Mouse (Mus musculus) embryonic facial prominence, embryonic 11.5 days (tissue): ENCODE data around the gene Clic4. TPM values are rescaled to one million over a fixed set of nuclear protein-coding genes. Genes with fewer than 3 reads are reported as not detected.

Experiments used
- ATAC-seq: fragments of 200-750 bp; cut with Nextera tagmentation; replicated peaks from 2 replicates; pipeline ENCODE4 v1.8.0; 2017; ENCODE audit warnings: low read depth; ENCODE audit not compliant: insufficient number of reproducible peaks, low FRiP score, low TSS enrichment
- DNase-seq: peaks from one replicate; pipeline ENCODE4 v3.0.0-alpha.2; 2015; ENCODE audit warnings: low spot score
- H3K27ac ChIP-seq: fragments of 300-500 bp; sonication (generic); replicated peaks from 2 replicates; pipeline ENCODE4 v1.5.1; 2014; ENCODE audit warnings: mild to moderate bottlenecking, low read depth, low read length, control low read depth
- H3K27me3 ChIP-seq: fragments of 300-500 bp; sonication (generic); 2 replicates; pipeline ENCODE4 v1.6.1; 2014; ENCODE audit warnings: mild to moderate bottlenecking, low read length, moderate library complexity, mixed read lengths; ENCODE audit not compliant: control insufficient read depth, insufficient read depth
- H3K36me3 ChIP-seq: fragments of 300-500 bp; sonication (generic); replicated peaks from 2 replicates; pipeline ENCODE4 v1.6.1; 2014; ENCODE audit warnings: low read depth, mild to moderate bottlenecking, low read length, moderate library complexity, mixed read lengths; ENCODE audit not compliant: control insufficient read depth, insufficient read depth
- H3K4me1 ChIP-seq: fragments of 300-500 bp; sonication (generic); 2 replicates; pipeline ENCODE4 v1.6.1; 2014; ENCODE audit warnings: low read length, mixed read lengths; ENCODE audit not compliant: control insufficient read depth, insufficient read depth
- H3K4me2 ChIP-seq: fragments of 300-500 bp; sonication (generic); 2 replicates; pipeline ENCODE4 v1.6.1; 2014; ENCODE audit warnings: low read depth, mild to moderate bottlenecking, control low read depth, low read length, moderate library complexity
- H3K4me3 ChIP-seq: fragments of 300-500 bp; sonication (generic); 2 replicates; pipeline ENCODE4 v1.5.1; 2014; ENCODE audit warnings: low read depth, low read length, control low read depth
- H3K9ac ChIP-seq: fragments of 300-500 bp; sonication (generic); replicated peaks from 2 replicates; pipeline ENCODE4 v1.6.1; 2014; ENCODE audit warnings: mild to moderate bottlenecking, control low read depth, low read length
- H3K9me3 ChIP-seq: fragments of 300-500 bp; sonication (generic); replicated peaks from 2 replicates; pipeline ENCODE4 v1.6.1; 2016; ENCODE audit warnings: mild to moderate bottlenecking, low read length, inconsistent platforms, mixed read lengths; ENCODE audit not compliant: control insufficient read depth
- WGBS: fragments of 180-500 bp; shearing (Covaris S2); extraction: QIAGEN DNeasy Blood & Tissue Kit; methylation state at CpG from one replicate; pipeline ENCODE4 v1.1.7; 2014; 5-methylcytosine and 5-hydroxymethylcytosine counted together
- polyA plus RNA-seq: library from polyadenylated mRNA; unstranded; fragments of >200 nt; fragmentation: Nextera tagmentation; extraction: Ambion mirVana; gene quantifications from 2 replicates; pipeline ENCODE4 v1.2.1, GENCODE M21; 2014

Gene Clic4
- polyA plus RNA-seq, 1 experiment from 2014 or later = 156 TPM

DNA sequence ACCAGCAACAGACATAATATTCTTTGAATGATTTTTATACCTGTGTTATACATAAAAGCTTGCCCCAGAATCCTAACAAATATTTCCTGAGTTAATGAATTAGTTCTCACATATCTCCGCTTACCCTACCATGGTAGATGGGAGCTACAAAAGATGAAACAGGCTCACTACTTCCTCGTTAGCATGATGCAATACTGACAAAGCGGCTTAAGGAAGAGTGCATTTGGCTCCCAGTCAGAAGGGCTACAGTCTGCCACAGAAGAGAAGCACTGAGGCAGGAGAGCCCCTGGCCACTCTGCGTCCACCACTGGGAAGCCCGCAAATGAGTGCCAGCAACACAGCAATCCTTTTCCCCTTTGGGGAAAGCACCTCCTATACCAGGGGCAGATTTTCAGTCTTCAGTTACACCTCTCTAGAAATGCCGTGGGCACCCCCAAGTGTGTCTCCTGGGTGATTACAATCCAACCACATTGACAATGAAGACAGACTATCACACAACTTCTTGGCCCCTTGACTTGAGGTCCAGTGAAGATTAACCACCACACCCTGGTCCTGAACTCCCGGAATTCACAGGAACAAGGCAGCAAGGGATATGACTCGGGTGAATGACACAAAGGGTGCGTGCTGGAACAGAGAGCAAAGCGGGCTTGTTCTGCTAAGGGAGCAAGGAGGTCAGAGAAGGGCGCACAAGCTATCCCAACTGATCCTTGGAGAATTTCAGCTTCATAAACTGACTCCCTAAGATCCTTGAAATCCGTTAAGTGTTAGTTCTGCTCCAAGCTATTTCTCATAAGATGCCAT, 19.2 kb downstream of the Clic4 start:
- no peak overlapping the region for H3K9ac ChIP-seq
- no peaks in the 10 kb centered on the region for H3K36me3 ChIP-seq
- no peaks in the 10 kb centered on the region for H3K27me3 ChIP-seq
- no peak overlapping the region for H3K4me3 ChIP-seq
- ATAC-seq = no peak
- 88% methylated on average over 12 of the region's 12 CpGs for WGBS
- H3K27ac ChIP-seq = no peak overlapping the region
- no peak overlapping the region for H3K4me2 ChIP-seq
- no peak for DNase-seq
- H3K9me3 ChIP-seq = no peaks in the 10 kb centered on the region
- no peaks in the 10 kb centered on the region for H3K4me1 ChIP-seq

DNA sequence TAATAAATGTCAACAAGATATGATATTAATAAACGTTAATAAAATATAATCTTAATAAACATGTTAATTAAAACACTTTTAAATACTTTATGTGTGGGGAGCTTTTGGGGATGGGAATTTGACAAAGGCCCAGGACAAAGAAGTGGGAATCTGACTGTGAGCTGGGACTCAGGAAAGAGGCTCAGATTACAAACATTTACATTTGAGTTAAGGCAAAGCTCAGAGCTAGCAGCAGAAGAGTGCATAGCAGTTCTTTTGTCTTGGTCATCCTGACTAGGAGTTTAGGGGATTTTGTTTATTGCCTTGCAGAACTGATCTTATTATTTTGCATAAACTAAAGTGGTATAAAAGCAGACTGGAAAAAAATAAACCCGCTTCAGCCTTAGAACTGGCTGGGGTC, 20.8 kb downstream of the Clic4 start:
- Histone ChIP-seq H3K9me3 (no peaks in the 10 kb centered on the region), H3K4me2 (no peak overlapping the region), H3K4me3 (no peak overlapping the region), H3K9ac (no peak overlapping the region), H3K36me3 (no peaks in the 10 kb centered on the region), H3K27ac (no peak overlapping the region), H3K27me3 (no peaks in the 10 kb centered on the region), H3K4me1 (no peaks in the 10 kb centered on the region)
- no peak for DNase-seq
- WGBS = 28% methylated on average over 2 of the region's 2 CpGs
- ATAC-seq = no peak

DNA sequence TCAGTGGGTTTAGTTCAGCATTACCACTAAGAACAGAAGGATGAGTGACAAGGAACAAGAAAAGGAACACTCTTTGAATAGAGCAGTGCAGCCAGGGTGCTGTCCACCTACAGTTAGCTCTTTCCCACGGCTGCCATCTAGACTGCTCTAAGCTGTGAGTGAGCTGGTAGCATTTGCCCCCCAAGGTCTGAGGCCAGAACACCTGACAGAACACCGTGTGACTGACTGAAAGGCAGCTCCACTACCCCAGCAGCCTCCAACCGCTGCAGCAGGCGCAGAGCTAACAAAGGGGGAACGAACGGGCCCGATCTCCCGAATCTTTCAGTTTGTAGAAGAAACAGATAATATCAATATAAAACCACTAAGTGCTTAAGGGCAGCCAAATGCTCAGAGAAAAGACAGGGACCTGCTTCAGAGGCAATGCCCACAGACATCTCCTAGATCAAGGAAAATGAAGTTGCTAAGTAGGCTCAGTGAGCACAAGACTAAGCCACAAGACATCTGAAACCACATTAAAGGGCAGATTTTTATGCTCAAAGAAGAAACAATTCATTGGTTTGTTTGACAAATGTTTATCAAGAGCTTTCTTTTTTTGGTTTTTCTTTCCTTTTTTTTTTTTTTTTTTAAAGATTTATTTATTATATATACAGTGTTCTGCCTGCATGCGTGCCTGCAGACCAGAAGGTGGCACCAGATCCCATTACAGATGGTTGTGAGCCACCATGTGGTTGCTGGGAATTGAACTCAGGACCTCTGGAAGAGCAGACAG, 24.2 kb downstream of the Clic4 start:
- Histone ChIP-seq H3K27ac (no peak overlapping the region), H3K9me3 (no peaks in the 10 kb centered on the region), H3K36me3 (no peaks in the 10 kb centered on the region), H3K27me3 (no peaks in the 10 kb centered on the region), H3K4me2 (no peak overlapping the region), H3K4me3 (no peak overlapping the region), H3K9ac (no peak overlapping the region), H3K4me1 (no peaks in the 10 kb centered on the region)
- WGBS = 72% methylated on average over 9 of the region's 9 CpGs
- DNase-seq (no peak), ATAC-seq (no peak)

DNA sequence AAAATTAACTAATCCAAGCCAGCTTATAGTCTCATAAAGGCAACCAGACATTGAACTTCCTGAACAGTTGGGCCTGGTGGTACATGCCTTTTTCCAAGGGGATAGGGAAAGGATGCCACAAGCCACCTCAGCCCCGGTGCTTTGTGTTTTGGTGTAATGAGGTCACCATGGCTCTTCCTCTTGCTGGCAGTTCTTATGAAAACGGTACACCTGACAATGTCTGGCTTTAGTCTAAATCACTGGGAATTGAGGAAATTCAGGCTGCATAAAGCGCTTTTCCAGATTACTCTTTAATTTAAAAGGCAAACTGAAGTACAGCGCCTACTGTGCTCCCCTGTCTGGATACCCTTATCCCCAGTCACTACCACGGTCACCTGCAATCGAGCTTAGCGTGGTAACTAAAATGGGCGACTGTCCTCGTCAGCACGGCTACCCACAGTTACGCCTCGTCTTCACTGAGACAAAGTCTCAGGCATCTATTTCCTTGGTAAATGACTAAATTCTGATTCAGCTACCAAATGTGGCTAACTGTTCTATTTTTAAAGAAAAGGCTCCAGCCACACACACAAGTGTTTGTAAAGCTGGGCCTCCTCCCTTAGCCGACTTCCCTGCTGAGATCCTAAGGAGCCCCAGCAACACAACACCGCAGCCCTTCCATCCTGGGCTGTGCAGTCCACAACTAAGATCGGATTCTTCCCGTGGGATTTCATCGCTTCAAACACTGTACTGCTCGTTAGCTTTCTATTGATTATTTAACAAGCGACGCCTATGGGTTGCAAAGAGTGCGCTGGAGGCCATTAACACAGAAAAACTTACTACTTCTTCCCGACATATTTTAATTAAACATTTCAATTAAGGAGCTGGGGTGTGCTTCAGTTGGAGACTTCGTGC, 25.5 kb downstream of the Clic4 start:
- H3K4me2 ChIP-seq = no peak overlapping the region
- 69% methylated on average over 23 of the region's 23 CpGs for WGBS
- no peak for ATAC-seq

DNA sequence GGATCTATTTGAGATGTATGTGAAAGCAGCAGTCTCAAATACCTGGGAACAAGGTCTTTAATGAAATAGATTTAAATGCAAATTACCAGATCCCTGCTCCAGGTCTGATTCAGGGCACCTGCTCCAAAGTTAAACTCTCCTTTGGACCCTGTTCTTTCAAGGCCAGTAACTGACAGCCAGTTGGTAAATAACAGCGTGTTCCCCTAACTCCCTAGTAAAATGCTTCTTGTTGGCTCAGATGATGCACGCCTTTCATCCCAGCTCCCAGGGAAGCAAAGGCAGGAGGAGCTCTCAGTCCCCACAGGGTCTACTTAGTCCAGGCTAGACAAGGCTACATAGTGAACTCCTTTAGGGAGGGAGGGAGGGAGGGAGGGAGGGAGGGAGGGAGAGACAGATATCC, 26.2 kb downstream of the Clic4 start:
- H3K27ac ChIP-seq = no peak overlapping the region
- H3K4me2 ChIP-seq = no peak overlapping the region
- no peak for ATAC-seq
- WGBS = 81% methylated on average over 2 of the region's 2 CpGs
- no peaks in the 10 kb centered on the region for H3K4me1 ChIP-seq
- H3K4me3 ChIP-seq = no peak overlapping the region
- H3K9ac ChIP-seq = no peak overlapping the region
- no peak for DNase-seq
- no peaks in the 10 kb centered on the region for H3K27me3 ChIP-seq
- no peaks in the 10 kb centered on the region for H3K9me3 ChIP-seq
- H3K36me3 ChIP-seq = no peaks in the 10 kb centered on the region

More for the DNA sequence above, 25.5 kb downstream of the Clic4 start:
- no peak for DNase-seq
- H3K36me3 ChIP-seq = no peaks in the 10 kb centered on the region
- H3K9me3 ChIP-seq = no peaks in the 10 kb centered on the region
- no peaks in the 10 kb centered on the region for H3K27me3 ChIP-seq
- no peak overlapping the region for H3K9ac ChIP-seq
- no peaks in the 10 kb centered on the region for H3K4me1 ChIP-seq
- H3K27ac ChIP-seq = no peak overlapping the region
- no peak overlapping the region for H3K4me3 ChIP-seq

DNA sequence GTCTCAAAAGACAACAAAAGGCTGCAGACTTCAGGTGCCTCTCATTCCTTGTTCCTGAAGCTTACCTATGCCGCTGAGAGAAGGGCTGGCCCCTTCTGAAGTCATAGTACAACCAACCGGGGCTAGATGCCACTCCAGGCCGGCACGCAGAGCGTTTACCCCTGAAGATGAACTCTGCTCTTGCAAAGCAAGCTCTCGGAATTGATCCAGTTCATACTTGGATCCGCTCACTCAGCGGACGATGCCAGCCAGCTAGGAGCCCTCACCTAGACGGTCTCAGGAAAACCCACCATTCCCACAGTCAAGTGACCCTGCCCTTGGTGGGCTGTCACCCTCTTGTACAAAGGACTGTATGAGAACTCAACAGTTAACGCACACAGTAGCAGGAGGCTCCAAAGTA, 26.8 kb downstream of the Clic4 start:
- Histone ChIP-seq H3K27me3 (no peaks in the 10 kb centered on the region), H3K9me3 (no peaks in the 10 kb centered on the region), H3K4me1 (no peaks in the 10 kb centered on the region), H3K27ac (no peak overlapping the region), H3K4me3 (no peak overlapping the region), H3K4me2 (no peak overlapping the region), H3K9ac (no peak overlapping the region), H3K36me3 (no peaks in the 10 kb centered on the region)
- ATAC-seq (no peak), DNase-seq (no peak)
- 94% methylated on average over 11 of the region's 11 CpGs for WGBS

DNA sequence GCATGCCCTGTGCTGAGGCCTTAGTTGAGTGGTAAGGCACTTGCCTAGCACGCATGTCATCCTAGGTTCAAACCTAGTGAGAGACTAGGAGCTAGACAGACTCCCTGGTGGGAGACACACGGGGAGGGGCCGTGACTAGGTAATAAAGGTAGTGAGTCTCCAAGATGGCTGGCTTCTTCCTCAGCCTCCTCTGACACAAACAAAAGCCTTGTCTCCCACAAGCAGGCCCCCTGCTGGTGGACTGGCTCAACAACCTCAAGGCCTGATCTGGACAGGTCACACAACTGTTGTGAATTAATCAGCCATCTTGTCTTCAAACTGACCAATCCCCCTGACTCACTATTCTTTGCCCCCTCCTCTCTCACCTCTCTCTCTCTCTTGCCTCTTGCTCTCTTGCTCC, 28.3 kb downstream of the Clic4 start:
- DNase-seq (no peak), ATAC-seq (no peak)
- Histone ChIP-seq H3K4me1 (no peaks in the 10 kb centered on the region), H3K27ac (no peak overlapping the region), H3K9me3 (no peaks in the 10 kb centered on the region), H3K4me2 (no peak overlapping the region), H3K4me3 (no peak overlapping the region), H3K27me3 (no peaks in the 10 kb centered on the region), H3K9ac (no peak overlapping the region), H3K36me3 (no peaks in the 10 kb centered on the region)
- WGBS = 90% methylated on average over 3 of the region's 3 CpGs
